Mouse (Mus musculus): ENCODE results near the gene Acot6. TPM values are rescaled to one million over a fixed set of nuclear protein-coding genes. Genes with fewer than 3 reads are reported as not detected.

Acot6 gene
- total and polyA plus RNA-seq, 2 experiments from 2014 or later: 1.7 to 4.7 TPM

DNA sequence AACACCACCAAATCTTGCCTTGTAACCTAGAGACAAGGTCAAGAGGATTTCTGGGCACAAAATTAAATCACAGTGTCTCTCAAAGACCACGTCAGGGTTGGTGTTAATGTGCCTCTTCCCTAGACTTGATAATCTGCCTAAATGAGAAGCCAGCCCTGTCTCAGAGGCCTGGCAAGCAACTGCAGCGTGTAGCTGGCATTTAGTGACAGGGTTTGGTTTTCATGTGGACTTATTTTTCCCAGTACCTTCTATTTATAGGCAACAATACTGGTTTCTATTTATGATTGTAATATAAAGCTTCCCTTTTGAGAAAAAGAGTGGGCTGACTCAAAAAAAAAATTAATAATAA, 55.0 kb downstream of the Acot6 start:
- Histone ChIP-seq H3K9ac (replicated peaks; ENCODE audit: low read length, poor library complexity, severe bottlenecking) (no peak overlapping the region), H3K9me3 (ENCODE audit: low read length) (no peaks in the 10 kb centered on the region), H3K27ac (ENCODE audit: low read depth, low read length) (no peak overlapping the region), H3K36me3 (ENCODE audit: insufficient read depth, low read length) (peaks cover 44% of the 10 kb centered on the region), H3K4me2 (ENCODE audit: low read depth, low read length, poor library complexity, severe bottlenecking) (no peak overlapping the region), H3K4me1 (ENCODE audit: insufficient read depth, low read length) (no peaks in the 10 kb centered on the region), H3K4me3 (ENCODE audit: low read depth, low read length) (no peak overlapping the region), H3K27me3 (ENCODE audit: insufficient read depth, low read length) (no peaks in the 10 kb centered on the region)
- no peak for TF ChIP-seq CTCF (IDR thresholded peaks at IDR 0.05)
- 83% methylated on average over 2 of the region's 2 CpGs for WGBS
- peak; percentile 15 for DNase-seq (ENCODE audit: low spot score)
- ATAC-seq (ENCODE audit: low FRiP score): no peak

DNA sequence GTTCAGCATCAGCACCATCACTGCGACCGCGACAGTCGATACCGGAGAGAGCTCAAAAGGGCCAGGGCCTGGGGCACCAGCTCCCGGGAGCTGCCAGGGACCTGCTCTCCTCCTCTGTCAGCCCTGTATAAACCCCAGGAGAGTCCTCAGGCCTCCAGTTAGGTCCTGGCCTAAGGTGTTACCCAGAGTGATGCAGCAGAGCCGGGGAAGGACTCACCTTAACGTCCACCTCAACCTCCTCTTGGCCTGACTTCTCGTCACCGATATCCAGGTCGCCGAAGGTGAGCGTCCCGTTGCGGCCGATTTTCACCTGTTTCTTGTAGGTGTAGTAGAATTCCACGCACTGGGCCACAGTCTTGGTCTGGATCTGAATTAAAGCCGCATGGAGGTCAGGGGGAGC, 55.8 kb downstream of the Acot6 start:
- WGBS: 94% methylated on average over 18 of the region's 18 CpGs
- Histone ChIP-seq H3K27me3 (ENCODE audit: insufficient read depth, low read length) (no peaks in the 10 kb centered on the region), H3K27ac (ENCODE audit: low read depth, low read length) (no peak overlapping the region), H3K9me3 (ENCODE audit: low read length) (no peaks in the 10 kb centered on the region), H3K4me1 (ENCODE audit: insufficient read depth, low read length) (no peaks in the 10 kb centered on the region), H3K4me3 (ENCODE audit: low read depth, low read length) (no peak overlapping the region), H3K9ac (replicated peaks; ENCODE audit: low read length, poor library complexity, severe bottlenecking) (no peak overlapping the region), H3K4me2 (ENCODE audit: low read depth, low read length, poor library complexity, severe bottlenecking) (no peak overlapping the region), H3K36me3 (ENCODE audit: insufficient read depth, low read length) (peaks cover 45% of the 10 kb centered on the region)
- DNase-seq (ENCODE audit: low spot score) (no peak), ATAC-seq (ENCODE audit: low FRiP score) (no peak)
- no peak for TF ChIP-seq CTCF (IDR thresholded peaks at IDR 0.05)

DNA sequence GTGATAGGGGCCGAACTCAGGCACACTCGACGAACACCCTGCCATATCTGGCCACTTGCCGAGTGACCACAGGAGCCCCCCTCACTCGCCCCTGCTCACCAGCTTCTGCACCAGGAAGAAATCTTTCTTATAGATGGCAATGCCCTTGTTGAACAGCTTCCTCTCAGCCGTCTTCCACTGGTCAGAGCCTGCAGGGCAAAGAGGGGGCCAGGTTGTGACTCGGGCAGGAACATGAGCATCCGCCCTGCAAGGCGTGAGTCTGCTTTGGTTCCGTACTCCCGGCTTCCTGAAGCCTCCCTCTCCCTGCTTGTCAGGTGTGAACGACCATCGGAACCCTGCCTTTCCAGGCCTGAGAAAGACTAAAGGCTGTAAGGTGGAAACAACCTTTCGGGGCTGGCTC, 57.7 kb downstream of the Acot6 start:
- Histone ChIP-seq H3K27ac (ENCODE audit: low read depth, low read length) (no peak overlapping the region), H3K4me2 (ENCODE audit: low read depth, low read length, poor library complexity, severe bottlenecking) (no peak overlapping the region), H3K36me3 (ENCODE audit: insufficient read depth, low read length) (peaks cover 38% of the 10 kb centered on the region), H3K4me3 (ENCODE audit: low read depth, low read length) (no peak overlapping the region), H3K27me3 (ENCODE audit: insufficient read depth, low read length) (no peaks in the 10 kb centered on the region), H3K4me1 (ENCODE audit: insufficient read depth, low read length) (no peaks in the 10 kb centered on the region), H3K9ac (replicated peaks; ENCODE audit: low read length, poor library complexity, severe bottlenecking) (no peak overlapping the region), H3K9me3 (ENCODE audit: low read length) (no peaks in the 10 kb centered on the region)
- DNase-seq (ENCODE audit: low spot score): no peak
- no peak for ATAC-seq (ENCODE audit: low FRiP score)
- TF ChIP-seq CTCF (IDR thresholded peaks at IDR 0.05): no peak
- 90% methylated on average over 14 of the region's 14 CpGs for WGBS

DNA sequence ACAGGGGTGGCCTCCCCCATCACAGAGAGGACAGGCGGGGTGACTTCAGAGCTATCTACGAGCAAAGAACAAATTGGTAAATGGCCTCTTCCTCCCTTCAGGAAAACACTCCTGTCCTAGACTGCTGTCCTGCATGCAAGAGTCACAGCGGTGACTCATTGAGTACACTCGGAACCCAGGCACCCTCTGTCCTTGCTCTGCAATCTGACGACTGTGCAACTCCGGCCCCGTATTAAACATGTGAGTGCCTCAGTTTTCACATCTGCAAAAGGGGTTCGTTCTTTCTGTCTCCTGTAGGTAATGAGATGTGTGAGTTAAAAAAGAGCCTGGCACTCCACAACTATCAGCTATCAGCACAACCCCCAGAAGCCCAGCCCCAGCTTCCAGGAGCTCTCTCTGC, 60.0 kb downstream of the Acot6 start:
- no peaks in the 10 kb centered on the region for H3K27me3 ChIP-seq (ENCODE audit: insufficient read depth, low read length)

More for the DNA sequence above, 60.0 kb downstream of the Acot6 start:
- no peak overlapping the region for H3K27ac ChIP-seq (ENCODE audit: low read depth, low read length)
- H3K4me2 ChIP-seq (ENCODE audit: low read depth, low read length, poor library complexity, severe bottlenecking): no peak overlapping the region
- TF ChIP-seq CTCF (IDR thresholded peaks at IDR 0.05): no peak
- no peak overlapping the region for H3K4me3 ChIP-seq (ENCODE audit: low read depth, low read length)
- no peak for ATAC-seq (ENCODE audit: low FRiP score)
- DNase-seq (ENCODE audit: low spot score): no peak
- H3K4me1 ChIP-seq (ENCODE audit: insufficient read depth, low read length): no peaks in the 10 kb centered on the region
- H3K9me3 ChIP-seq (ENCODE audit: low read length): no peaks in the 10 kb centered on the region
- 95% methylated on average over 8 of the region's 8 CpGs for WGBS
- peaks cover 39% of the 10 kb centered on the region for H3K36me3 ChIP-seq (ENCODE audit: insufficient read depth, low read length)
- H3K9ac ChIP-seq (replicated peaks; ENCODE audit: low read length, poor library complexity, severe bottlenecking): no peak overlapping the region

Other genes with a start within 250 kb of the Acot6 start
- gene Numb, start 178.7 kb upstream of the Acot6 start, total RNA-seq (2014; rRNA removed): 17.5 and 17.8 TPM in 2 replicates
- 9.0 TPM in 2 replicates for gene Numb, start 178.7 kb upstream of the Acot6 start, polyA plus RNA-seq (2015; fragmentation: Nextera tagmentation; extraction: Ambion mirVana)
- 25.3 and 27.8 TPM in 2 replicates for gene Riox1, start 150.0 kb upstream of the Acot6 start, total RNA-seq (2014; rRNA removed)
- 10.4 and 12.6 TPM in 2 replicates for gene Riox1, start 150.0 kb upstream of the Acot6 start, polyA plus RNA-seq (2015; fragmentation: Nextera tagmentation; extraction: Ambion mirVana)
- gene Heatr4, start 115.8 kb upstream of the Acot6 start, total RNA-seq (2014; rRNA removed): 0.05 TPM in 1 of 2 replicates, not detected in the other
- 0.10 TPM in 1 of 2 replicates, not detected in the other for gene Heatr4, start 115.8 kb upstream of the Acot6 start, polyA plus RNA-seq (2015; fragmentation: Nextera tagmentation; extraction: Ambion mirVana)
- gene Acot2, start 112.8 kb upstream of the Acot6 start, total RNA-seq (2014; rRNA removed): 16.7 and 20.7 TPM in 2 replicates
- 22.1 and 26.0 TPM in 2 replicates for gene Acot2, start 112.8 kb upstream of the Acot6 start, polyA plus RNA-seq (2015; fragmentation: Nextera tagmentation; extraction: Ambion mirVana)
- 117 and 120 TPM in 2 replicates for gene Acot1, start 91.2 kb upstream of the Acot6 start, total RNA-seq (2014; rRNA removed)
- 114 and 120 TPM in 2 replicates for gene Acot1, start 91.2 kb upstream of the Acot6 start, polyA plus RNA-seq (2015; fragmentation: Nextera tagmentation; extraction: Ambion mirVana)
- gene Acot4, start 62.3 kb upstream of the Acot6 start, total RNA-seq (2014; rRNA removed): 0.33 and 1.7 TPM in 2 replicates
- 0.84 and 1.3 TPM in 2 replicates for gene Acot4, start 62.3 kb upstream of the Acot6 start, polyA plus RNA-seq (2015; fragmentation: Nextera tagmentation; extraction: Ambion mirVana)
- not detected in 2 replicates for gene Gm49366, start 61.7 kb upstream of the Acot6 start, total RNA-seq (2014; rRNA removed)
- gene Gm49366, start 61.7 kb upstream of the Acot6 start, polyA plus RNA-seq (2015; fragmentation: Nextera tagmentation; extraction: Ambion mirVana): not detected in 2 replicates
- gene Acot3, start 48.5 kb upstream of the Acot6 start, total RNA-seq (2014; rRNA removed): 0.77 and 3.4 TPM in 2 replicates
- 0.99 and 2.0 TPM in 2 replicates for gene Acot3, start 48.5 kb upstream of the Acot6 start, polyA plus RNA-seq (2015; fragmentation: Nextera tagmentation; extraction: Ambion mirVana)
- gene Acot5, start 31.3 kb upstream of the Acot6 start, total RNA-seq (2014; rRNA removed): 1.5 and 2.0 TPM in 2 replicates
- gene Acot5, start 31.3 kb upstream of the Acot6 start, polyA plus RNA-seq (2015; fragmentation: Nextera tagmentation; extraction: Ambion mirVana): 0.77 and 1.1 TPM in 2 replicates
- 15.6 and 17.1 TPM in 2 replicates for gene Dnal1, start 13.7 kb downstream of the Acot6 start, total RNA-seq (2014; rRNA removed)
- 7.1 and 10.7 TPM in 2 replicates for gene Dnal1, start 13.7 kb downstream of the Acot6 start, polyA plus RNA-seq (2015; fragmentation: Nextera tagmentation; extraction: Ambion mirVana)
- gene Pnma1, start 47.8 kb downstream of the Acot6 start, total RNA-seq (2014; rRNA removed): 6.0 and 8.1 TPM in 2 replicates
- 8.2 and 8.9 TPM in 2 replicates for gene Pnma1, start 47.8 kb downstream of the Acot6 start, polyA plus RNA-seq (2015; fragmentation: Nextera tagmentation; extraction: Ambion mirVana)
- 8.5 and 15.6 TPM in 2 replicates for gene Elmsan1, start 118.2 kb downstream of the Acot6 start, total RNA-seq (2014; rRNA removed)
- gene Elmsan1, start 118.2 kb downstream of the Acot6 start, polyA plus RNA-seq (2015; fragmentation: Nextera tagmentation; extraction: Ambion mirVana): 2.0 and 3.0 TPM in 2 replicates
- 13.6 and 16.5 TPM in 2 replicates for gene Ptgr2, start 184.6 kb downstream of the Acot6 start, total RNA-seq (2014; rRNA removed)
- 18.8 and 19.6 TPM in 2 replicates for gene Ptgr2, start 184.6 kb downstream of the Acot6 start, polyA plus RNA-seq (2015; fragmentation: Nextera tagmentation; extraction: Ambion mirVana)
- gene Zfp410, start 216.2 kb downstream of the Acot6 start, total RNA-seq (2014; rRNA removed): 55.9 and 60.4 TPM in 2 replicates
- 44.7 and 48.5 TPM in 2 replicates for gene Zfp410, start 216.2 kb downstream of the Acot6 start, polyA plus RNA-seq (2015; fragmentation: Nextera tagmentation; extraction: Ambion mirVana)

All from midbrain, postnatal 0 days (tissue).